Mouse (Mus musculus): ENCODE measurements around the gene Ptf1a. TPM values are rescaled to one million over a fixed set of nuclear protein-coding genes. Genes with fewer than 3 reads are reported as not detected.

Gene Ptf1a
- polyA plus RNA-seq (2012; ENCODE audit: insufficient read depth, insufficient read length, missing spikeins), result not detected in 2 replicates

- H3K27ac ChIP-seq (ENCODE audit: insufficient read depth, low read depth, low read length), result no peak within 1 kb of the TSS
- no peak within 1 kb of the TSS for H3K4me3 ChIP-seq (ENCODE audit: insufficient read depth, low read length)
- no peak for TF ChIP-seq CTCF (IDR thresholded peaks at IDR 0.05; ENCODE audit: low read depth, low read length)
- TF ChIP-seq POLR2A (IDR thresholded peaks at IDR 0.05; ENCODE audit: borderline replicate concordance, low read depth, low read length), result no peak
- no peaks in the 10 kb centered on the region for H3K4me1 ChIP-seq (ENCODE audit: control insufficient read depth, insufficient read depth, low read length)
Observed at GRCm38 (mm10) chr2:19444931-19445831, at the start of gene Ptf1a. Ptf1a (plus strand) TSS chr2:19445663.

GRCm38 (mm10) chr2:19405409-19405808, 40.1 kb upstream of the Ptf1a start:
- Histone ChIP-seq H3K4me1 (ENCODE audit: control insufficient read depth, insufficient read depth, low read length) (no peaks in the 10 kb centered on the region), H3K27ac (ENCODE audit: insufficient read depth, low read depth, low read length) (no peak overlapping the region), H3K4me3 (ENCODE audit: insufficient read depth, low read length) (no peak overlapping the region)
- TF ChIP-seq POLR2A (IDR thresholded peaks at IDR 0.05; ENCODE audit: borderline replicate concordance, low read depth, low read length) (no peak), CTCF (IDR thresholded peaks at IDR 0.05; ENCODE audit: low read depth, low read length) (no peak)

- Histone ChIP-seq H3K27ac (ENCODE audit: insufficient read depth, low read depth, low read length) (no peak overlapping the region), H3K4me1 (ENCODE audit: control insufficient read depth, insufficient read depth, low read length) (no peaks in the 10 kb centered on the region), H3K4me3 (ENCODE audit: insufficient read depth, low read length) (no peak overlapping the region)
- TF ChIP-seq POLR2A (IDR thresholded peaks at IDR 0.05; ENCODE audit: borderline replicate concordance, low read depth, low read length) (no peak), CTCF (IDR thresholded peaks at IDR 0.05; ENCODE audit: low read depth, low read length) (no peak)
Observed at GRCm38 (mm10) chr2:19406531-19406930, 38.9 kb upstream of the Ptf1a start.

GRCm38 (mm10) chr2:19414222-19414965, 31.1 kb upstream of the Ptf1a start:
- Histone ChIP-seq H3K27ac (ENCODE audit: insufficient read depth, low read depth, low read length) (no peak overlapping the region), H3K4me3 (ENCODE audit: insufficient read depth, low read length) (no peak overlapping the region), H3K4me1 (ENCODE audit: control insufficient read depth, insufficient read depth, low read length) (no peaks in the 10 kb centered on the region; the same call in 1 of the 2 replicates)
- TF ChIP-seq CTCF (IDR thresholded peaks at IDR 0.05; ENCODE audit: low read depth, low read length) (peak; percentile 94), POLR2A (IDR thresholded peaks at IDR 0.05; ENCODE audit: borderline replicate concordance, low read depth, low read length) (no peak)

- no peak for TF ChIP-seq CTCF (IDR thresholded peaks at IDR 0.05; ENCODE audit: low read depth, low read length)
- no peak for TF ChIP-seq POLR2A (IDR thresholded peaks at IDR 0.05; ENCODE audit: borderline replicate concordance, low read depth, low read length)
- Histone ChIP-seq H3K4me3 (ENCODE audit: insufficient read depth, low read length) (no peak overlapping the region), H3K27ac (ENCODE audit: insufficient read depth, low read depth, low read length) (no peak overlapping the region), H3K4me1 (ENCODE audit: control insufficient read depth, insufficient read depth, low read length) (no peaks in the 10 kb centered on the region; the same call in 1 of the 2 replicates)
Observed at GRCm38 (mm10) chr2:19415063-19415521, 30.4 kb upstream of the Ptf1a start.

- TF ChIP-seq POLR2A (IDR thresholded peaks at IDR 0.05; ENCODE audit: borderline replicate concordance, low read depth, low read length) (no peak), CTCF (IDR thresholded peaks at IDR 0.05; ENCODE audit: low read depth, low read length) (no peak)
- Histone ChIP-seq H3K4me3 (ENCODE audit: insufficient read depth, low read length) (no peak overlapping the region), H3K27ac (ENCODE audit: insufficient read depth, low read depth, low read length) (no peak overlapping the region), H3K4me1 (ENCODE audit: control insufficient read depth, insufficient read depth, low read length) (no peaks in the 10 kb centered on the region; the same call in 1 of the 2 replicates)
Observed at GRCm38 (mm10) chr2:19416066-19416465, 29.4 kb upstream of the Ptf1a start.

GRCm38 (mm10) chr2:19419686-19420345, 25.6 kb upstream of the Ptf1a start:
- H3K4me3 ChIP-seq (ENCODE audit: insufficient read depth, low read length), result no peak overlapping the region
- TF ChIP-seq POLR2A (IDR thresholded peaks at IDR 0.05; ENCODE audit: borderline replicate concordance, low read depth, low read length) (no peak), CTCF (IDR thresholded peaks at IDR 0.05; ENCODE audit: low read depth, low read length) (no peak)
- no peak overlapping the region for H3K27ac ChIP-seq (ENCODE audit: insufficient read depth, low read depth, low read length)
- H3K4me1 ChIP-seq (ENCODE audit: control insufficient read depth, insufficient read depth, low read length), result no peaks in the 10 kb centered on the region

- Histone ChIP-seq H3K4me1 (ENCODE audit: control insufficient read depth, insufficient read depth, low read length) (no peaks in the 10 kb centered on the region), H3K4me3 (ENCODE audit: insufficient read depth, low read length) (no peak overlapping the region), H3K27ac (ENCODE audit: insufficient read depth, low read depth, low read length) (no peak overlapping the region)
- no peak for TF ChIP-seq POLR2A (IDR thresholded peaks at IDR 0.05; ENCODE audit: borderline replicate concordance, low read depth, low read length)
- no peak for TF ChIP-seq CTCF (IDR thresholded peaks at IDR 0.05; ENCODE audit: low read depth, low read length)
Observed at GRCm38 (mm10) chr2:19422226-19422625, 23.2 kb upstream of the Ptf1a start.

GRCm38 (mm10) chr2:19423086-19423485, 22.4 kb upstream of the Ptf1a start:
- no peak overlapping the region for H3K4me3 ChIP-seq (ENCODE audit: insufficient read depth, low read length)
- H3K27ac ChIP-seq (ENCODE audit: insufficient read depth, low read depth, low read length), result no peak overlapping the region
- no peaks in the 10 kb centered on the region for H3K4me1 ChIP-seq (ENCODE audit: control insufficient read depth, insufficient read depth, low read length)
- no peak for TF ChIP-seq POLR2A (IDR thresholded peaks at IDR 0.05; ENCODE audit: borderline replicate concordance, low read depth, low read length)
- no peak for TF ChIP-seq CTCF (IDR thresholded peaks at IDR 0.05; ENCODE audit: low read depth, low read length)
